In genomic region chr11:67456029-67456428, GRCm38 (mm10) we compare ENCODE assay signal across 8 mouse cellular contexts. TPM values are rescaled to one million over a fixed set of nuclear protein-coding genes. Genes with fewer than 3 reads are reported as not detected.
DNase-seq lines count a peak whose midpoint lies in the region; ATAC-seq and TF ChIP-seq lines count a peak whose summit lies in the region.

No protein-coding gene starts in this region.

- H3K9me3 ChIP-seq in embryonic facial prominence, embryonic 13.5 days: no peaks in the 10 kb centered on the region
- H3K9me3 ChIP-seq in hindbrain, postnatal 0 days (ENCODE audit: low read length): no peaks in the 10 kb centered on the region

- H3K27ac ChIP-seq in layer of hippocampus, adult 2 months: peak overlapping the region; percentile 67; the same call in 1 of the 2 replicates
- no peak overlapping the region for H3K27ac ChIP-seq in embryonic facial prominence, embryonic 13.5 days
- H3K27ac ChIP-seq in hindbrain, postnatal 0 days: no peak overlapping the region; the same call in 1 of the 2 replicates

- peaks cover 39% of the 10 kb centered on the region for H3K27me3 ChIP-seq in embryonic facial prominence, embryonic 13.5 days
- H3K27me3 ChIP-seq in hindbrain, postnatal 0 days (ENCODE audit: insufficient read depth, low read length): no peaks in the 10 kb centered on the region

- H3K4me3 ChIP-seq in layer of hippocampus, adult 2 months: peak overlapping the region; percentile 66
- peak overlapping the region; percentile 73 for H3K4me3 ChIP-seq in embryonic facial prominence, embryonic 13.5 days
- peak overlapping the region; percentile 79 for H3K4me3 ChIP-seq in hindbrain, postnatal 0 days (ENCODE audit: low read length)

- peak overlapping the region; percentile 77 for H3K9ac ChIP-seq in embryonic facial prominence, embryonic 13.5 days
- H3K9ac ChIP-seq in hindbrain, postnatal 0 days (replicated peaks; ENCODE audit: low read length): peak overlapping the region; percentile 69

- no peak for TF ChIP-seq CTCF in layer of hippocampus, adult 2 months (conservative IDR thresholded peaks at IDR 0.05)
- TF ChIP-seq CTCF in hindbrain, postnatal 0 days (IDR thresholded peaks at IDR 0.05; ENCODE audit: low read depth): no peak

- DNase-seq in layer of hippocampus, adult 2 months (ENCODE audit: low spot score in 2 of 2): no peak
- DNase-seq in layer of hippocampus, postnatal 10 days (ENCODE audit: low spot score in 2 of 2): no peak
- peak; percentile 17 for DNase-seq in hindbrain, postnatal 0 days (ENCODE audit: low spot score)
- peak; percentile 9 for DNase-seq in lung, postnatal 36 days
- DNase-seq in right cerebral cortex, postnatal 25 days: no peak
- no peak for DNase-seq in spleen, adult 18-20 months
- DNase-seq in spleen, adult 12 weeks (ENCODE audit: low spot score): no peak

- no peak for ATAC-seq in embryonic facial prominence, embryonic 13.5 days (ENCODE audit: insufficient number of reproducible peaks, insufficient read depth, low FRiP score, low TSS enrichment, low read depth)
- ATAC-seq in hindbrain, postnatal 0 days: peak; percentile 41; the same call in 1 of the 2 replicates

- H3K36me3 ChIP-seq in embryonic facial prominence, embryonic 13.5 days: no peaks in the 10 kb centered on the region
- H3K36me3 ChIP-seq in hindbrain, postnatal 0 days (ENCODE audit: insufficient read depth, low read length): no peaks in the 10 kb centered on the region

- H3K4me1 ChIP-seq in embryonic facial prominence, embryonic 13.5 days: peaks cover 12% of the 10 kb centered on the region
- H3K4me1 ChIP-seq in hindbrain, postnatal 0 days (ENCODE audit: insufficient read depth, low read length): no peaks in the 10 kb centered on the region

- H3K4me2 ChIP-seq in embryonic facial prominence, embryonic 13.5 days: peak overlapping the region; percentile 99
- peak overlapping the region; percentile 96 for H3K4me2 ChIP-seq in hindbrain, postnatal 0 days (ENCODE audit: low read depth, low read length)

- WGBS in embryonic facial prominence, embryonic 13.5 days: 13% methylated on average over 7 of the region's 7 CpGs
- WGBS in hindbrain, postnatal 0 days: 9% methylated on average over 7 of the region's 7 CpGs

RNA-seq across cellular contexts. Expression of gene Gas7, which starts 0.8 kb away (rescaled TPM):
- total RNA-seq in layer of hippocampus, adult 2 months (2021): 100 to 1,000 TPM; 453 to 462 TPM
- total RNA-seq in layer of hippocampus, postnatal 10 days (2021): 100 to 1,000 TPM; 303 to 348 TPM
- polyA plus RNA-seq in embryonic facial prominence, embryonic 13.5 days (2015; fragmentation: Nextera tagmentation; extraction: Ambion mirVana): 9.3 and 11.9 TPM in 2 replicates
- total RNA-seq in hindbrain, postnatal 0 days (2014; rRNA removed): 73.1 and 76.0 TPM in 2 replicates
- polyA plus RNA-seq in hindbrain, postnatal 0 days (2015; fragmentation: Nextera tagmentation; extraction: Ambion mirVana): 43.8 and 46.8 TPM in 2 replicates

Comparison
In these comparisons a context has a peak if more than half of its experiments do, and no peak if none do; other contexts are left out.
1. DNase-seq: peak in hindbrain, postnatal 0 days (single experiment) and lung, postnatal 36 days (single experiment); none in layer of hippocampus, adult 2 months (0 of 2), layer of hippocampus, postnatal 10 days (0 of 2), right cerebral cortex, postnatal 25 days (single experiment), spleen, adult 18-20 months (0 of 2) and spleen, adult 12 weeks (single experiment).
2. Peak in every context shown above with its lines, with median percentiles within 50 percentile points of each other: H3K4me3 ChIP-seq.